Mouse (Mus musculus) left cerebral cortex, adult 8-10 months (tissue): ENCODE results near the gene Bcl2l15. TPM values are rescaled to one million over a fixed set of nuclear protein-coding genes. Genes with fewer than 3 reads are reported as not detected.
"Not testable (repeated sequence)": the region's sequence is repeated elsewhere in the genome, so short reads cannot be mapped to it uniquely, and the experiment has no call there.

Source experiments
- DNase-seq, 2 experiments: peaks; one replicate each; pipeline ENCODE4 v3.0.0; 2022; ENCODE audit warnings: low spot score in 2 of 2
- total RNA-seq, 4 experiments: library from RNA; stranded (reverse); gene quantifications; 2 replicates each; pipeline ENCODE4 v1.2.4; 2022

Gene Bcl2l15
- 1 to 10 TPM in 1 of 4 experiments, under 1 TPM in 2, not detected in 1; 0.67 to 1.3 (median 0.76) TPM for total RNA-seq

- no peak for DNase-seq
Observed at GRCm38 (mm10) chr3:103832426-103832825, at the start of gene Bcl2l15. TSS of gene Bcl2l15 (plus strand) at chr3:103832601.

DNA sequence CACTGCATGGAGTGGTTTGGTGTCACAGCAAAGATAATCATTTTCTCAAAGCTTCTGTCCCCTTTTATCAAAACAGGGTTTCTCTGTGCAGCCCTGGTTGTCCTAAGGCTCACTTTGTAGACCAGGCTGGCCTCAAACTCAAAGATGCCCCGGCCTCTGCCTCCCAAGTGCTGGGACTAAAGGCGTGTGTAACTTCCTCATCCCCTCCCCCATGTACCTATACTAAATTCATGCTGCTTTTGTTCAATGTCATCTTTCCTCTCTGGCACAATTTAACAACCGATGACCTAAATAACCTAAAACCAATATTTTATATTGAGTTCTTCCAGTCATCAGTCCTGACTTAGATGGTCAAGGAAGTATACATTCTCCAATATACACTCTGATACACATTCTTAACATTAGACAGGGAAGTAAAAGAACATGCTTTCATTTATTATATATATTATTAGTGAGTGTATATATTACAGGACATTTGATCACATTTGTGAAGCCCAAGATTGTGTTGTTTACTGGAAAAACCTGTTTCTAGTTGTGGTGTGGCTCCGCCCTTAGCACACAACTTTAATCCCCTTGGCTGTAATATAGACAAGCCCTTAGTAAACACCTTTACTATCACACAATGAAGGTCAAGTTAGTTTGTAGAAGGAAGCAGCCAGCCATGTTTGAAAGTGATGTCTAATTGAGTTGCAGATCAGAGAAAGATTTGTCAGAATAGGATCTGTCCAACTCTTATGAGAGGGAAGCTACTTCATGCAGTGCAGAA lies 49.4 kb upstream of the Bcl2l15 start:
- DNase-seq = no peak

DNA sequence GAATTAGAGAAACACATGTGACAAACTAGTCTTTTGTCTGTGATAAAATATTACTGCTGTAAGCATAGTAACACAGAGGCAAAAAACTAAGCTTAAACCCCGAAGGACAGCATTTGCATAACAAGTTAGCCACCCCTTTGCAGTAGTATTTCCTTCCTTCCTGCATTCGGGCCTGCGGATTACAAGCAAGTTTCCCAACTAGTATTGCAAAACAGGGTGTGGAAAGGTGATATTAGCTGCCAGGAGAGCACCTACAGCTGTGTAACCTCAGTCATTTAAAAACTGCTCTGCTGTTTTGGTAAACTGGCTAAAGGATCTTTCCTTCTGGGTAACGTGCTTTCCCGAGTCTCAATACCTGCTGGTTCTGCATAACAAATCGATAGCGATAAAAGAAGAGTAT lies 45.2 kb upstream of the Bcl2l15 start:
- DNase-seq = no peak

DNA sequence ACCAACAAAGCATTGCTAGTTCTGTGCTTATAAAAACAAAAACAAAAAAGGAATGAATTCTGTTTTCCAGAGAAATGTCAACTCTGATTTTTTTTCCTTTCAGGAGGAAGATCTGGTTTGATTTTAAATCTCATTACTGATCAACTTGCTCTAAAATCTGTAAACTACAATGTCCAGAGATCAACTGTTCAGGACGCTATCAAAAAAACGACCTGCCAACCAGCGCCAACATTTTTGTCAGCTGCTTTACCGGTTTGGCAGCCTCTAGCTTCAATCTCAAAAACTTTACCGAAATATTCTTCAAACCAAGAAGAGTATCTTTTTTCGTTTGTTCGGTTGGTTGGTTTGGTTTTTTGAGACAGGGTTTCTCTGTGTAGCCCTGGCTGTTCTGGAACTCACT lies 43.3 kb upstream of the Bcl2l15 start:
- no peak for DNase-seq

GRCm38 (mm10) chr3:103789891-103790345 lies 42.5 kb upstream of the Bcl2l15 start:
- no peak for DNase-seq

GRCm38 (mm10) chr3:103790346-103791145 lies 41.9 kb upstream of the Bcl2l15 start:
- no peak for DNase-seq

GRCm38 (mm10) chr3:103791230-103792110 lies 40.9 kb upstream of the Bcl2l15 start, which contains the start of gene Hipk1:
TSS of gene Hipk1 (minus strand) at chr3:103791563.
- DNase-seq = peak; percentile 89 to 92

DNA sequence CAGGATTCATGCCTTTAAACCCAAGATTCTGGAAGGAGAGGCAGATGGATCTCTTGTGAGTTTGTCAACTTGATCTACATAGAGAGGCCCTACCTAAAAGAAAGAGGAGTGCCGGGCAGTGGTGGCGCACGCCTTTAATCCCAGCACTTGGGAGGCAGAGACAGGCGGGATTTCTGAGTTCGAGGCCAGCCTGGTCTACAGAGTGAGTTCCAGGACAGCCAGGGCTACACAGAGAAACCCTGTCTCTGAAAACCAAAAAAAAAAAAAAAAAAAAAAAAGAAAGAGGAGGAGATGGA lies 40.3 kb upstream of the Bcl2l15 start:
- not testable (repeated sequence) for DNase-seq

GRCm38 (mm10) chr3:103792566-103792965 lies 39.8 kb upstream of the Bcl2l15 start:
- no peak for DNase-seq

DNA sequence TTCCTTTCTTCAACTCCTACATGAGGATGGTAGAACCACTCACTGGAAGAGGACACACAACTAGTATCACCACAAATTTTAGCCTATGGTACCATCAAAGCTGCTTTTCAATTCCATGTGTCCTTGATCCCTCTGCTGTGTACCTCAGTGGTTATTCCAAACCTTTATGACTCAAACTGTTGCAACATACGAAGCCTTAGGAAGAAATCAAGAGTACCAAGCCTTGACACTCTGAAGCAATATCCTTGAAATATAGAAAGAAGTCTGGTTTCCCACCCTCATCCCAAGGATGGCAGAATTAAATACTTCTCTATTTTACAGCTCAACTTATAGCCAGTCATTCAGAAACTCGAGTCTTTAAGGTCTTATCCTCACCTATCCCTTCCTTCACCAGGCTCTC lies 36.0 kb upstream of the Bcl2l15 start:
- DNase-seq = no peak

DNA sequence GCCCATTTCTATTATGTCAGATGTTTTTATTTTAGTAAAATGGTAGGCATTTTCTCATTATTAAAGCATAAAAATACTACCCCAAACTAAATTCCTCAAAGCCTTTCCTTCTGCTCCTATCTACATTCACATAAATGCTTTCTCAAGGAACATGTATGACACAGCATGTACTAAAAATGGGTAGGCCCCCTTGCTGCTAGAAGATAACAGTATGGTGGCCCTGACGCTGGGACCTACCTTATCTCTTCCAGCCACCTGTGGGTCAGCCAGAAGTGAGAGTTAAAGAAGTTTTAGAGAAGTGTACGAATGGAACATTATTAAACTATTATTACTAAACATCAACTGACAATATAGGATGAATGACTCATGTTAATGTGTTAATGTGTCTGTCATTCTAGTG lies 32.9 kb upstream of the Bcl2l15 start:
- DNase-seq = no peak

GRCm38 (mm10) chr3:103801631-103802531 lies 30.5 kb upstream of the Bcl2l15 start:
- DNase-seq = peak in 1 of 2 experiments; percentile 76

GRCm38 (mm10) chr3:103802861-103803260 lies 29.5 kb upstream of the Bcl2l15 start:
- DNase-seq = no peak

GRCm38 (mm10) chr3:103805671-103806070 lies 26.7 kb upstream of the Bcl2l15 start:
- DNase-seq = no peak

GRCm38 (mm10) chr3:103808891-103809798 lies 23.3 kb upstream of the Bcl2l15 start, which contains the start of the genes Dclre1b, Ap4b1 and Gm43064:
TSS of gene Dclre1b (minus strand) at chr3:103809444.
TSS of gene Ap4b1 (plus strand) at chr3:103809520.
TSS of gene Gm43064 (plus strand) at chr3:103809573.
- DNase-seq = peak; percentile 71 to 82

DNA sequence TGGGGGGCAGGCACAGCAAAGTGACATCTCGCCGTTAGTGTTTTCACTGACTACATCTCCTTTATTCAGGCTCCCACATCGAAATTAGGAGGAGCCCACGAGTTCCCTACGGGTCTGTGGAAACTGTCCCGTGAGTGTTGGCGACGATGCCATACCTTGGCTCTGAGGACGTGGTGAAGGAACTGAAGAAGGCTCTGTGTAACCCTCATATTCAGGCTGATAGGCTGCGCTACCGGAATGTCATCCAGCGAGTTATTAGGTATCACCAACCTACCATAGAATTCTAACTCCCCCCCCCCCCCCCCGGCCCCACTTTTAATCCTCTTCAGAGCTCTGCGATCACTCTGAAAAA lies 22.6 kb upstream of the Bcl2l15 start:
- no peak for DNase-seq

GRCm38 (mm10) chr3:103810967-103811366 lies 21.4 kb upstream of the Bcl2l15 start:
- no peak for DNase-seq

DNA sequence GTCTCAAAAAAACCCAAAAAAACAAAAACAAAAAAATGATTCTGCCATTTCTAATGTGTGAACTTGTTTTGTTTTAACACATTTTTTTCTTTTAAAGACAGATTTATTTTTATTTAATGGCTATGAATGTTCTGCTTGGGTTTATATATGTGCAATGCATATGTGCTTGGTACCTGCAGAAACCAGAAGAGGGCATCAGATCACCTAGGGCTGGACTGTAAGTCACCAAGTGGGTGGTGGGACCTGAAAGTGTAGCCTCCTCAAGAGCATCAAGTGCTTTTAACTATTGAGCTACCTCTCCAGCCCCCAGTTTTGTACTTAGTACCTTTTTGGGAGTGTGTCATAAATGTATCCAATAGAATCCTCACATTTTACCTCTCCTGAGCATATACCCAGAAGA lies 4.9 kb upstream of the Bcl2l15 start:
- DNase-seq = no peak

DNA sequence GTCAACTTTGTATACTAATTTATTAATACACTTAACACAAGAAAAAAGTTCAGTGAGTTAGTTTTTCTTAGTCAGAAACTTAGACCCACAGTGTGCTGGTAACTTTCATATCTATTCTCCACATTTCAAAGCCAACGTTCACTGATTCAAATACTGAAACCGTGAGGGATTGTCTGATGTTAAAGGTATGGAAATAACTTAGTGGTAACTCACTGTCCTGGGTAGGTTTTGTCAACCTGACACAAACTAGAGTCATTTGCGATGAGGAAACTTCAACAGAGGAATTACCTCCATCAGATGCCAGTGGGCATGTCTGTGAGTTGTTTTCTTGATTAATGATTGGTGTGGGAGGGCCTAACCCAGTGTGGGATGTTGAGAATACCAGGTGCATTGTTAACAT lies 3.4 kb upstream of the Bcl2l15 start:
- DNase-seq = no peak
